Mouse (Mus musculus): ENCODE measurements around the gene Pdyn. TPM values are rescaled to one million over a fixed set of nuclear protein-coding genes. Genes with fewer than 3 reads are reported as not detected.

Gene Pdyn
- polyA plus RNA-seq (2012; ENCODE audit: low replicate concordance) = not detected in 2 replicates

GRCm38 (mm10) chr2:129699484-129700158 lies at the start of gene Pdyn:
Gene Pdyn (minus strand): TSS chr2:129699844.

Other genes with a start within 250 kb of the Pdyn start
- not detected in 2 replicates for gene F830045P16Rik, start 163.2 kb downstream of the Pdyn start, polyA plus RNA-seq (2012; ENCODE audit: low replicate concordance)
- 120 and 165 TPM in 2 replicates for gene Sirpa, start 107.0 kb downstream of the Pdyn start, polyA plus RNA-seq (2012; ENCODE audit: low replicate concordance)
- 6.5 and 8.4 TPM in 2 replicates for gene Stk35, start 100.7 kb upstream of the Pdyn start, polyA plus RNA-seq (2012; ENCODE audit: low replicate concordance)

Measured in hematopoietic multipotent progenitor cell, adult 10-12 weeks (in vitro differentiated cells).